Mouse (Mus musculus) left cerebral cortex, postnatal 10 days (tissue): ENCODE results near the gene Gng13. TPM values are rescaled to one million over a fixed set of nuclear protein-coding genes. Genes with fewer than 3 reads are reported as not detected.

Experiments
- DNase-seq, 2 experiments: peaks; one replicate each; pipeline ENCODE4 v3.0.0; 2021 to 2022; ENCODE audit warnings: low spot score in 2 of 2, mixed read lengths in 1 of 2; ENCODE audit errors: extremely low spot score in 1 of 2
- intact Hi-C: fragments of 180-260 bp; cut with DNase I; formaldehyde crosslinking; loops from one replicate; pipeline ENCODE4 v1.15.1; 2025
- microRNA-seq: library from miRNA; unstranded; fragments of <30 nt; microRNA quantifications from one replicate; pipeline ENCODE4 v1.2.0, GENCODE M21; 2022
- total RNA-seq, 2 experiments: library from RNA; stranded (reverse); gene quantifications; 2 replicates each; pipeline ENCODE4 v1.2.3; 2021

Gene Gng13
- total RNA-seq, 2 experiments from 2014 or later, result 86.1 to 88.9 TPM

GRCm38 (mm10) chr17:25762591-25762990 lies 45.6 kb downstream of the Gng13 start:
- no peak for DNase-seq
- intact Hi-C loops, result no loop called here

- DNase-seq, result no peak
- intact Hi-C loops, result no loop called here
Observed at GRCm38 (mm10) chr17:25765886-25766285, 48.9 kb downstream of the Gng13 start.

Small RNA genes lying within 50 kb of the gene (microRNA-seq; reads per million reads assigned to microRNA genes)
- gene Gm25083, result not detected

Other genes starting within 250 kb of the Gng13 start
- gene Sstr5, start 219.9 kb upstream of the Gng13 start, total RNA-seq, result under 1 TPM; 0.34 to 0.55 TPM
- gene Sox8, start 146.5 kb upstream of the Gng13 start, total RNA-seq, result 10 to 100 TPM; 45.3 to 56.2 TPM
- gene Lmf1, start 138.1 kb upstream of the Gng13 start, total RNA-seq, result 10 to 100 TPM; 22.2 to 23.4 TPM
- gene Chtf18, start 10.2 kb downstream of the Gng13 start, total RNA-seq, result 1 to 10 TPM; 3.0 to 4.8 TPM
- gene Rpusd1, start 10.5 kb downstream of the Gng13 start, total RNA-seq, result 10 to 100 TPM; 31.9 to 32.4 TPM
- not detected for gene Mslnl, start 18.9 kb downstream of the Gng13 start, total RNA-seq
- 1 to 10 TPM; 4.0 to 5.4 TPM for gene Msln, start 37.2 kb downstream of the Gng13 start, total RNA-seq
- gene Narfl, start 56.6 kb downstream of the Gng13 start, total RNA-seq, result 10 to 100 TPM; 26.2 to 26.3 TPM
- 100 to 1,000 TPM; 132 to 133 TPM for gene Haghl, start 68.5 kb downstream of the Gng13 start, total RNA-seq
- under 1 TPM in 1 of 2 experiments, not detected in 1; 0.16 TPM for gene Ccdc78, start 69.4 kb downstream of the Gng13 start, total RNA-seq
- gene Fam173a, start 75.7 kb downstream of the Gng13 start, total RNA-seq, result 10 to 100 TPM; 74.3 to 74.9 TPM
- gene AC134908.4, start 78.5 kb downstream of the Gng13 start, total RNA-seq, result 1 to 10 TPM; 1.7 to 2.3 TPM
- gene Metrn, start 80.0 kb downstream of the Gng13 start, total RNA-seq, result 10 to 100 TPM; 59.8 to 61.1 TPM
- 100 to 1,000 TPM; 306 to 311 TPM for gene Fbxl16, start 91.9 kb downstream of the Gng13 start, total RNA-seq
- gene Wdr24, start 106.5 kb downstream of the Gng13 start, total RNA-seq, result 10 to 100 TPM; 20.4 to 24.6 TPM
- gene Jmjd8, start 111.7 kb downstream of the Gng13 start, total RNA-seq, result 10 to 100 TPM; 59.9 to 61.5 TPM
- 100 to 1,000 TPM; 168 to 171 TPM for gene Stub1, start 116.2 kb downstream of the Gng13 start, total RNA-seq
- gene Rhbdl1, start 120.1 kb downstream of the Gng13 start, total RNA-seq, result 10 to 100 TPM; 84.5 to 94.2 TPM
- gene Gm20683, start 124.6 kb downstream of the Gng13 start, total RNA-seq, result 10 to 100 TPM; 28.7 to 29.9 TPM
- gene Rhot2, start 127.7 kb downstream of the Gng13 start, total RNA-seq, result 10 to 100 TPM; 68.8 to 74.7 TPM
- gene Wdr90, start 144.3 kb downstream of the Gng13 start, total RNA-seq, result 10 to 100 TPM; 34.0 to 35.6 TPM
- 10 to 100 TPM; 27.7 to 31.4 TPM for gene Mcrip2, start 151.6 kb downstream of the Gng13 start, total RNA-seq
- gene Mettl26, start 157.9 kb downstream of the Gng13 start, total RNA-seq, result 10 to 100 TPM; 34.8 to 36.0 TPM
- gene Wfikkn1, start 163.7 kb downstream of the Gng13 start, total RNA-seq, result 1 to 10 TPM in 1 of 2 experiments, under 1 TPM in 1; 0.63 to 1.4 TPM
- gene Rab40c, start 202.6 kb downstream of the Gng13 start, total RNA-seq, result 10 to 100 TPM; 46.2 to 53.4 TPM
- gene Pigq, start 227.8 kb downstream of the Gng13 start, total RNA-seq, result 100 to 1,000 TPM; 123 to 126 TPM
- not detected for gene Nhlrc4, start 227.8 kb downstream of the Gng13 start, total RNA-seq
- gene A930017K11Rik, start 235.4 kb downstream of the Gng13 start, total RNA-seq, result not detected